In the genomic region with DNA sequence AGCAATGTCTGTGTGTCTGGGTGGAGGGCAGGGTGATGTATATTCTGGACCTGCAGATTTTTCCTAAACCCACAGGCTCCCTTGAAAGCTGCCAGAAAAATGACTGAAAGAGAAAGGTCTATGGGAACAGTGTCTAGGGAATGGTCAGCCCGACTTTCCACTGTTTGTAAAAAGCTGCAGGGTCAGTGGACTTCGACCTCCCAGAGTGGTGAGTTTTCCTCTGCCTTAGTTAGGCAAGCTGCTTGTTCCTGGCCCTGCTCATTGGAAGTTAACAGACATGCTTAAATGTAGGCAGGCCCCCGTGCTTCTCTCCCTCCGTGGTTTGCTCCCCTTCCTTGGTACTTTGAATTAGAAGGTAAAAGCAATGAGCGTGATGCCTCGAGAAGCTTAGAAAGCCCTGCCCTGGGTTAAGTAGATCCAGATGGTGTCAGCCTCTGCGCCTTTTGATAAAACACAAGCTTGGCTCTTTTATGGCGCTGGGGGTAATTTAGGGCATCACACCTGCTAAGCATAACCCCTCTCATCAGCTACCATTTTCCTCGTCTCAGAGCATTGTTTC, we compare ENCODE assay signal across 17 mouse cellular contexts. TPM values are rescaled to one million over a fixed set of nuclear protein-coding genes. Genes with fewer than 3 reads are reported as not detected.
DNase-seq lines count a peak whose midpoint lies in the region; ATAC-seq and TF ChIP-seq lines count a peak whose summit lies in the region.
"Had no signal": no experiment of that assay in that cellular context is flagged by ENCODE, and none has a peak within 500 bp of the region (broad histone marks: within the 10 kb centered on the region; RNA-seq: fewer than 3 reads in every experiment).

No protein-coding gene starts in this region.

- WGBS in intestine, embryonic 15.5 days = 36% methylated on average over 9 of the region's 9 CpGs
- 35% methylated on average over 9 of the region's 9 CpGs for WGBS in intestine, postnatal 0 days
- 28% methylated on average over 9 of the region's 9 CpGs for WGBS in thymus, adult 2 months
- WGBS in limb, embryonic 12.5 days = 8% methylated on average over 9 of the region's 9 CpGs
- WGBS in midbrain, embryonic 10.5 days = 72% methylated on average over 9 of the region's 9 CpGs

- H3K27ac ChIP-seq in intestine, embryonic 15.5 days = no peak overlapping the region
- H3K27ac ChIP-seq in intestine, postnatal 0 days (ENCODE audit: low read depth, low read length) = no peak overlapping the region
- peak overlapping the region; percentile 36; the same call in 1 of the 2 replicates for H3K27ac ChIP-seq in thymus, adult 2 months (ENCODE audit: control insufficient read depth, insufficient read depth, low read length)
- H3K27ac ChIP-seq in limb, embryonic 12.5 days = peak overlapping the region; percentile 12; the same call in 1 of the 2 replicates
- H3K27ac ChIP-seq in midbrain, embryonic 10.5 days (replicated peaks) = no peak overlapping the region
- H3K27ac ChIP-seq: forebrain, embryonic 13.5 days; hindbrain, postnatal 0 days; layer of hippocampus, adult 2 months; left cerebral cortex, adult 2 months; limb, embryonic 13.5 days had no signal

- TF ChIP-seq POLR2A in thymus, adult 2 months (IDR thresholded peaks at IDR 0.05; ENCODE audit: control insufficient read depth, extremely low read depth, insufficient read depth, low read length, poor library complexity) = no peak

- H3K36me3 ChIP-seq in intestine, embryonic 15.5 days = peaks cover 6% of the 10 kb centered on the region
- H3K36me3 ChIP-seq in intestine, postnatal 0 days (ENCODE audit: control insufficient read depth, insufficient read depth) = peaks cover 25% of the 10 kb centered on the region; the same call in 1 of the 2 replicates
- no peaks in the 10 kb centered on the region; the same call in 1 of the 2 replicates for H3K36me3 ChIP-seq in thymus, adult 2 months (ENCODE audit: control insufficient read depth, insufficient read depth, low read length)
- H3K36me3 ChIP-seq in limb, embryonic 12.5 days = peaks cover 27% of the 10 kb centered on the region
- H3K36me3 ChIP-seq in midbrain, embryonic 10.5 days = peaks cover 19% of the 10 kb centered on the region

- no peak overlapping the region for H3K4me3 ChIP-seq in intestine, embryonic 15.5 days (replicated peaks)
- no peak overlapping the region for H3K4me3 ChIP-seq in intestine, postnatal 0 days (ENCODE audit: low read depth, low read length)
- no peak overlapping the region for H3K4me3 ChIP-seq in thymus, adult 2 months (ENCODE audit: control insufficient read depth, insufficient read depth, low read length)
- no peak overlapping the region for H3K4me3 ChIP-seq in limb, embryonic 12.5 days (replicated peaks)
- no peak overlapping the region for H3K4me3 ChIP-seq in midbrain, embryonic 10.5 days
- H3K4me3 ChIP-seq: forebrain, embryonic 13.5 days; heart, embryonic 12.5 days; layer of hippocampus, adult 2 months; left cerebral cortex, adult 2 months; limb, embryonic 13.5 days had no signal

- no peaks in the 10 kb centered on the region for H3K27me3 ChIP-seq in intestine, embryonic 15.5 days (replicated peaks)
- no peaks in the 10 kb centered on the region for H3K27me3 ChIP-seq in intestine, postnatal 0 days (replicated peaks; ENCODE audit: control insufficient read depth, insufficient read depth, low read length)
- no peaks in the 10 kb centered on the region for H3K27me3 ChIP-seq in thymus, adult 2 months (ENCODE audit: control insufficient read depth, insufficient read depth, low read length)
- no peaks in the 10 kb centered on the region for H3K27me3 ChIP-seq in limb, embryonic 12.5 days
- no peaks in the 10 kb centered on the region for H3K27me3 ChIP-seq in midbrain, embryonic 10.5 days (ENCODE audit: low read depth, poor library complexity, severe bottlenecking)
- H3K27me3 ChIP-seq: forebrain, embryonic 13.5 days; heart, embryonic 12.5 days; limb, embryonic 13.5 days had no signal

- H3K9me3 ChIP-seq in intestine, embryonic 15.5 days = no peaks in the 10 kb centered on the region
- no peaks in the 10 kb centered on the region for H3K9me3 ChIP-seq in intestine, postnatal 0 days (ENCODE audit: control insufficient read depth)
- H3K9me3 ChIP-seq in limb, embryonic 12.5 days = no peaks in the 10 kb centered on the region
- H3K9me3 ChIP-seq in midbrain, embryonic 10.5 days (replicated peaks) = no peaks in the 10 kb centered on the region
- H3K9me3 ChIP-seq: forebrain, embryonic 13.5 days; heart, embryonic 12.5 days; limb, embryonic 13.5 days had no signal

- DNase-seq in thymus, adult 2 months = no peak
- DNase-seq in thymus, postnatal 4 days = no peak
- DNase-seq in mesoderm, embryonic 11.5 days (ENCODE audit: low read depth, low spot score) = peak; percentile 47
- DNase-seq in layer of hippocampus, postnatal 36 days = no peak
- DNase-seq in midbrain, embryonic 10.5 days (ENCODE audit: low spot score) = no peak
- DNase-seq: adrenal gland, adult 8-10 months; cerebellum, adult 8-10 months; lung, postnatal 10 days had no signal

- TF ChIP-seq CTCF in intestine, postnatal 0 days (IDR thresholded peaks at IDR 0.05; ENCODE audit: low read depth) = no peak
- no peak for TF ChIP-seq CTCF in thymus, adult 2 months (IDR thresholded peaks at IDR 0.05; ENCODE audit: borderline replicate concordance, control insufficient read depth, extremely low read depth, insufficient read depth, low read length, poor library complexity)

- H3K9ac ChIP-seq in intestine, embryonic 15.5 days = no peak overlapping the region
- no peak overlapping the region for H3K9ac ChIP-seq in intestine, postnatal 0 days (ENCODE audit: low read depth, low read length)
- no peak overlapping the region for H3K9ac ChIP-seq in limb, embryonic 12.5 days (replicated peaks)
- H3K9ac ChIP-seq: forebrain, embryonic 13.5 days; heart, embryonic 12.5 days; limb, embryonic 13.5 days had no signal

- H3K4me2 ChIP-seq in intestine, embryonic 15.5 days (replicated peaks) = no peak overlapping the region
- no peak overlapping the region for H3K4me2 ChIP-seq in intestine, postnatal 0 days (replicated peaks; ENCODE audit: low read depth)
- H3K4me2 ChIP-seq in limb, embryonic 12.5 days = 0 out of 2 replicates have a peak overlapping the region, but pooled peaks have one; percentile 13
- H3K4me2 ChIP-seq: forebrain, embryonic 13.5 days; heart, embryonic 12.5 days; limb, embryonic 13.5 days had no signal

- ATAC-seq in intestine, embryonic 15.5 days = 0 out of 2 replicates have a peak, but pooled peaks have one; percentile 10
- ATAC-seq in intestine, postnatal 0 days = no peak
- no peak for ATAC-seq in limb, embryonic 12.5 days (ENCODE audit: insufficient number of reproducible peaks, insufficient read depth, low FRiP score, low TSS enrichment, low read depth)
- ATAC-seq: forebrain, embryonic 13.5 days; hindbrain, postnatal 0 days had no signal

- 0 out of 2 replicates have a peak, but pooled peaks cover 5% of the 10 kb centered on the region for H3K4me1 ChIP-seq in intestine, embryonic 15.5 days (replicated peaks)
- H3K4me1 ChIP-seq in intestine, postnatal 0 days (replicated peaks; ENCODE audit: control insufficient read depth, insufficient read depth, low read length) = no peaks in the 10 kb centered on the region
- peaks cover 25% of the 10 kb centered on the region for H3K4me1 ChIP-seq in thymus, adult 2 months (replicated peaks; ENCODE audit: control insufficient read depth, insufficient read depth, low read length)
- peaks cover 20% of the 10 kb centered on the region for H3K4me1 ChIP-seq in limb, embryonic 12.5 days (replicated peaks)
- peaks cover 9% of the 10 kb centered on the region for H3K4me1 ChIP-seq in midbrain, embryonic 10.5 days
- H3K4me1 ChIP-seq: forebrain, embryonic 13.5 days had no signal

RNA-seq across cellular contexts. Expression of a gene that starts 12.6 kb away (rescaled TPM):
- 0.49 and 0.56 TPM in 2 replicates for polyA plus RNA-seq in intestine, embryonic 15.5 days (2015; fragmentation: Nextera tagmentation; extraction: Ambion mirVana)
- polyA plus RNA-seq in intestine, postnatal 0 days (2015; fragmentation: Nextera tagmentation; extraction: Ambion mirVana) = 0.14 and 0.31 TPM in 2 replicates
- polyA plus RNA-seq in thymus, adult 2 months (2012; rRNA removed) = 2.9 and 4.3 TPM in 2 replicates
- 0.20 and 0.29 TPM in 2 replicates for polyA plus RNA-seq in limb, embryonic 12.5 days (2016; fragmentation: Nextera tagmentation; extraction: Ambion mirVana)
- total RNA-seq in layer of hippocampus, postnatal 36 days (2021) = 1 to 10 TPM; 4.9 to 6.9 TPM
- 0.22 and 0.36 TPM in 2 replicates for polyA plus RNA-seq in midbrain, embryonic 10.5 days (2016; fragmentation: Nextera tagmentation; extraction: Ambion mirVana)
- polyA plus RNA-seq: forebrain, embryonic 13.5 days had no signal

RNA-seq across cellular contexts. Expression of a gene that starts 14.4 kb away (rescaled TPM):
- polyA plus RNA-seq in intestine, embryonic 15.5 days (2015; fragmentation: Nextera tagmentation; extraction: Ambion mirVana) = 13.6 and 13.7 TPM in 2 replicates
- polyA plus RNA-seq in intestine, postnatal 0 days (2015; fragmentation: Nextera tagmentation; extraction: Ambion mirVana) = 6.3 and 7.2 TPM in 2 replicates
- 29.3 and 31.7 TPM in 2 replicates for polyA plus RNA-seq in thymus, adult 2 months (2012; rRNA removed)
- 10.0 and 10.9 TPM in 2 replicates for polyA plus RNA-seq in limb, embryonic 12.5 days (2016; fragmentation: Nextera tagmentation; extraction: Ambion mirVana)
- total RNA-seq in layer of hippocampus, postnatal 36 days (2021) = 10 to 100 TPM; 11.6 to 11.9 TPM
- 8.5 and 8.8 TPM in 2 replicates for polyA plus RNA-seq in midbrain, embryonic 10.5 days (2016; fragmentation: Nextera tagmentation; extraction: Ambion mirVana)

RNA-seq across cellular contexts. Expression of a gene that starts 47.8 kb away (rescaled TPM):
- polyA plus RNA-seq in intestine, embryonic 15.5 days (2015; fragmentation: Nextera tagmentation; extraction: Ambion mirVana) = 2.8 and 3.5 TPM in 2 replicates
- 15.1 and 21.6 TPM in 2 replicates for polyA plus RNA-seq in intestine, postnatal 0 days (2015; fragmentation: Nextera tagmentation; extraction: Ambion mirVana)
- polyA plus RNA-seq in thymus, adult 2 months (2012; rRNA removed) = 30.0 and 43.4 TPM in 2 replicates
- polyA plus RNA-seq in limb, embryonic 12.5 days (2016; fragmentation: Nextera tagmentation; extraction: Ambion mirVana) = 0.74 and 0.81 TPM in 2 replicates
- under 1 TPM; 0.20 to 0.47 TPM for total RNA-seq in layer of hippocampus, postnatal 36 days (2021)
- 0.38 and 0.94 TPM in 2 replicates for polyA plus RNA-seq in midbrain, embryonic 10.5 days (2016; fragmentation: Nextera tagmentation; extraction: Ambion mirVana)

Comparison
In these comparisons a context has a peak if more than half of its experiments do, and no peak if none do; other contexts are left out.
1. H3K27ac ChIP-seq: peak in thymus, adult 2 months (single experiment) and limb, embryonic 12.5 days (single experiment); none in intestine, embryonic 15.5 days (single experiment), intestine, postnatal 0 days (single experiment) and midbrain, embryonic 10.5 days (single experiment).